Mouse (Mus musculus) erythroblast, embryonic 14.5 days (primary cell): ENCODE results near the gene Pcx.

Experiments used
- GATA1 ChIP-seq: IDR thresholded peaks from 2 replicates; pipeline ENCODE4 v1.6.1; 2012; ENCODE audit warnings: low read length, inconsistent platforms, mixed read lengths
- TAL1 ChIP-seq: IDR thresholded peaks from 3 replicates; pipeline ENCODE4 v1.6.1; 2012; ENCODE audit warnings: low read length, inconsistent platforms, mixed read lengths

DNA sequence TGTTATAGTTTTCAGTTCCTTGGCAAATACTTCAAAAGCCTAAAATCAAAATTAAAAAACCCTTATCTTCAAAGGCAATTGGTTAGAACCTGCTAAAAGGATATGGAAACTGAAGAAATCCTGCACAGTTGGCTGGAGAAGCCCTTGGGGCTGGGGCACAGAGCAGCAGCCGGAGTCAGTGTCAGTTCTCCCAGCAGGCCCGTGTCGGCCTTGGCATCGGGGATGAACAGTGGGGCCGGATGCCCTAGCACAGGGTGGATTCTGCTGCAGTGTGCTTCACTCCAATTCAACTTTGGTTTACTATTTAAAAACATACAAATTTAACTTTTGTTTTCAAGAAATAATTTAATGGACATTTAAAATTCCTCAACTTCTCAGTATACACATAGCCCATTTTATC, 147.9 kb downstream of the Pcx start:
- no peak for TF ChIP-seq GATA1
- no peak for TF ChIP-seq TAL1
